Mouse (Mus musculus) CD4-positive helper T cell, adult 2 months (primary cell): ENCODE measurements at regions not wholly inside any gene's neighbourhood (a gene's known extent, or its start where the extent isn't known, plus 50 kb on each side); places are given as distances from the start of the nearest gene placed in this dataset.
A peak's percentile ranks its signal among the peaks of the same experiment; 100 is the strongest.
"Not testable (repeated sequence)": the region's sequence is repeated elsewhere in the genome, so short reads cannot be mapped to it uniquely, and the experiment has no call there.

Experiments
- DNase-seq: peaks from one replicate; pipeline ENCODE4 v3.0.0-alpha.2; 2012; ENCODE audit warnings: low read depth, missing footprints, low spot score

DNA sequence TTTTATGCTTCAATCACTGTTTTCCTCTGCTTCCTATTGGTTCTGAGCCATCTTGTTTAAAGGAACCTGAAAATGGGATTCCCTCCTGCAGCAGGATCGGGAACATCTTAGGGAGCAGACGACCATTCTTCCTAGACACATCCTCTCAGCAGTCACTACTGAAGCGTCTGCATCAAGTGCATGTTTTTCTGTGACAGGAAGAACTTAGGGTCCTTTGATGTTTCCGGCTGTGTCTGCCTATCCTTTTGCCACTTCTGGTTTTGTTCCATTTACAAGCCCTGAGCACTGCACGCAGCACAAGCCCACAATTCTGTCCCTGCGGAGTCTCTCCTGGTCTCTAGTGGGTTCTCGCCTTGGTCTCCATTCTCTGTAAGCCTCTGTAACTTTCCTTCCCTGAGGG lies 163.9 kb upstream of the Zfp637 start:
- peak; percentile 28 for DNase-seq

DNA sequence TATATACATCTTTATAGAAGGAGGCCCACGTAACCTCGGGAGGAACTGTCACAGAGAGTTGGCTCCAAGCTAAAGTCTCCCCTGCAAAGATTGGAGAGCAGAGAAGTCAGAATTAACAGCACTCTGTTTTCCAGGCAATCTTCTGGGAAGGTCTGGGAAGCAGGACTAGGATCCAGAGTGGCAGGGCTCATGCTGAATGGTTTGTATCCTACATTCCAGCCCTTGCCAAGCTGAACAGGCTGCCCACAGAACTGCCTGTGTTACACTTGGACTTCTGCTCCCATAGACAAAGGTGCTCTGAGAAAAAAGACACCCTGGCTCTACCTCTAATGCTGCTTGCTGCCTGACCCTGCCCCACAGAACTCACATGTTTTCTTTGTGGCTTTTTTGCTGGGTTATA lies 163.2 kb upstream of the Zfp637 start:
- no peak for DNase-seq

DNA sequence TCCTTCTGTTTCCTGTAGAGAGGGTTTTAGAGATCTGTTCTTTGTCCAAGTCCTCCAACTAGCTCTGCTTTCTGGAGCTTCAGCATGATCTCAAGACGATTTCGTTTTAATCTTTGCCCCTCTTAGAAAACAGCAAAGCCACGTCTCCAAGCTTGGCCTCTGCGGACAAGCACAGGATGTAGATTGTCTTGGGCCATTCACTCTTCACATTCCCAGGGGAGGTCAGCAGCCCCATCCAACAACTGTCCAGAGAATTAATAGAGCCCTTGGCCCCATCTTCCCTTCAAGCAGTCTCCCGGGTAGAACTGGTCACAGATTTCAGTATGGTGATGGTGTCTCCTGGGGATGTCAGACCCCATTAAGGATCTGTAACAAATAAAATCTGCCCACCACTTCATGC lies 162.7 kb upstream of the Zfp637 start:
- no peak for DNase-seq

DNA sequence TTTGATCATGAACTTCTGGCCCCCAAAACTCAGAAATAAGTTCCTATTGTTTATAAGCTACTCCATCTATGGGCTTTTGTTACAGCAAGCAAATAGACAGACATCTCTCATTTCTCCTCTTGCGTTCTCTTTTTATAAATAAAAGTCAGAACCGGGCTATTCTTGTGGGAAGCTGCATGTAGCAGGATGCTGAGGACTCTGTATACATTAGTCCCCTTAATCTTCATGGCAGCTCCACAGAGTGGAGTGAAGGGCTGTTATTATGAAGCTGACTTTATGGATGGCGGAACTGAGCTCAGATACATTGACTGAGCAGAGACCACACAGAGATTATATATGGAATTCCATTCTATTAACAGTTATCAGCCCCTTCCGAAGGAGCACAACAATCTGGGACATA lies 162.1 kb upstream of the Zfp637 start:
- DNase-seq, result no peak

DNA sequence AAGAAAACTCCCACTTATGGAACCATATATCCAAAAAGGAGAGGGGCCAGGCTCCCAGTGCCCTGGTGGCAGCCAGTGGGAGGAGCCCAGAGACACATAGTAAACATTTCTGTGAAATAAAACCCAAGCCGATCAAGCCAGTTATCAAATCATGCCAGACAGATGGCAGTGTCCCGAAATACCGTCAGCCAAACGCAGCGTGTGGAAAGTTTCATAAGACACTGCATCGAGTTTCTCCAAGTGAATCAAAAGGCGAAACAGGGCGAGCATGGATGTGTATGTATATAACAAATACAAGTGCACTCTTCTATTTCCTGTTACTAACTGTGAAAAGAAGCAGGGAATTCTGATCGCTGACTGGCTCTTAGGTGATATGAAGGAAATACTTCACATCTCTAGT lies 154.8 kb upstream of the Zfp637 start:
- no peak for DNase-seq

DNA sequence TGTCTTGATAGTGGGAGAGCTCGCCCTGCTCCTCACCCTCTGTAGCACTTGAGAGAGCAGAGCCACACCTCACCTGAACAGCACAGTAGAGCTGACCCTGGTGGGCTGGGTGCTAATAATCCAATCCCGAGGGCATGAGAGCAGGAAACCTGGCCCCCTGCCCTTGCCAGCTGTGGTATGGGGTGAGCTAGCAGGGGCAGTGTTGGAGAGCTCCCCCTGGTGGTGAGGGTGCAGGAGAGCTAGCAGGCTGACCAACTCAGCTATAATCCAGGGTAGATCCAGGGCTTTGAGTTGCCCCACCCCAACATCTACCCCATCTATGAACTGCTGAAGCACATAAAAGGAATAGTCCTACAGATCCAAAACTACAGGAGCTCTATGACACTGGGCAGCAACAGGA lies 153.9 kb upstream of the Zfp637 start:
- peak; percentile 14 for DNase-seq

DNA sequence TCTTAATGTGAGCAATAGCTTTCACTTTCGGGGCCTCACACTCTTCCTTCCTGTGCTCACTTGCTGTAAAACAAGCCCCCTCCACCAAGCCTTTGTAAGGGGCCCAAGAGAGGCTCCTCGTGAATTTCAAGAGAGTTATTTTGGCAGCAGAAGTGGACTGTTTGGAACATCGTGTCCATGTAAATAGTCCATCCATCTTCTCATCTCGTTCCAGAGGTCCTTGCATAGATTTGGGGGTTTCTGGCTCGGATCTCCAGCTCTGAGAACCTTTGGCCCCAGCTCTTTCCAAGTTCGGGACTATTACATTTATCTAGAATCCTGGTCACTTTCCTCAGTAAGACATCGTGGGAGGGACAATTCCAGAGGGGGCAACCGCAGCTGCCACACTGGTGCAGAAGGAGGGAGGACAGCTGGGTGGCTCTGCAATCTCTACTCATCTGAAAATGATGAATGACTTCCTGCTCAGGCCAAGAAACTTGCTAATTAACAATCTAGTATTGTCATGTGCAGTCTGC lies 152.3 kb upstream of the Zfp637 start:
- no peak for DNase-seq

DNA sequence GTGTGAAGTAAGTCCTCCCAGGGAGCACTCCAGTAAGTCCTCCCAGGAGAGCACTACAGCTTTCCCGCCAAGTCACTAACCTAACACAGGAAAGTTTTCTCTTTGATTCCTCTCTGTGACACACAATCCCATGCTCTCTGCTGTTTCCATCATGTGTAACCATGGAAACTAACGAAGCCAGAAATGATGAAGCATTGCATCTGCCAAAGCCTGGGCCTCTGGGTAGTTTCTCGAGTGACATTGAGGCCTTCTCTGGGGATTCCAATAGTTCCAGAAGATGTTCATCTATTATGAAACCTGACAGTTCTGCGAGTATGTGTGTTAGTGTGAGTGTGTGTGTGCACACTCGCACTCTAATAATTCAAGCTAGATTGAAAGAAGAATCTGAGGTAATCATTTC lies 140.7 kb upstream of the Zfp637 start:
- no peak for DNase-seq

DNA sequence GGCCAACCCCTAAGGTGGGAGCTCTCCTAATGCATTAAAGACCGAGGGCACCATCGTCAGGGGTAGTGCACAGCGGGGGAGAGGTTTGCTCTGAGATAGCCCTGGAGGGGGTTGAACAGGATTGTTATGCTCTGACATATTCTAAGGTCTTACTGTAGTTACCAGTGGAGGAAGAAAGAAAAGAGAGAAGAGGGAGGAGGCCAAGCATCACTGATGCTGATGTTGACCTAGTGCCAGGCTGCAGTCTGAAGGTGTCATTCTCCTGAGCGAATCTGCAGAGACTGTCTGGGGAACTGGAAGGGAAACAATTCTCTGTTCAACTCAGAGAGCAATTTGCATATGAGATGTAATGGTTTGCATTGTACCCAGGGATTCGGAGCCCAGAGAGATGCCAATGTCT lies 139.4 kb upstream of the Zfp637 start:
- no peak for DNase-seq

DNA sequence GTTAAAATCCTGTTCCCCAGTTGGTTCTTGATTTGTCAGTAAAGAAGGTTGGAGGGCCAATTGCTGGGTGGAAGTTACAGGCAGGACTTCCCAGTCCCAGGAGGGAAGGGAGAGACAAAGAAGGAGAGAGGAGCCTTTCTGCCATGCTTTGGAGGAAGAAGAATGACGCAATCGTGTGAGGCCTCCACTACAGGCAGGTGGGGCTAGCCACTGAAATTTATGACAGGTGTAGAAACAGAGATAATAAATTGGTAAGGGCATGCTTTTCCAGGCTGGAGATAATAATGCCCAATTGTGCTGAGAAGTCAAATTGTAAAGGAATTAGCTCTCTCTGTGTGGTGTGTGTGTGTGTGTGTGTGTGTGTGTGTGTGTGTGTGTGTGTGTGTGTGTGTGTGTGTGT lies 135.0 kb upstream of the Zfp637 start:
- no peak for DNase-seq

DNA sequence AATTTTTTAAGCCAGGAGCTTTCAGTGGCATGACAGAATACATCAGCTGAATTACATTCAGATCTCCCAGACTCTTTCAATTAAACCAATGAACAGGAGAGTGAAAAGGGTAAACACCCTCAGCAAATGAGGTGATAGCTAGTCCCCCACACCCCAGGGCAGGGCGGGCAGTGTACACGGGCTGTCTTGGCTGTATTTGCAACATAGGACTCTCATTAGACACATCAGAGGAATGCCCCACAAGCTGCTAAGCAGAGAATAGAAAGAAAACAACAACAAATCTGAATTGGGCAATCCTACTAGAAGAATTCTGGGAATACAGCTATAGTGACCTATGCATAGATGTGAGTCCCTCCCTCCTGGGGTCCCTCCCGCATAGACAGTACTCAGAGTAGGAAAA lies 131.8 kb upstream of the Zfp637 start:
- no peak for DNase-seq

DNA sequence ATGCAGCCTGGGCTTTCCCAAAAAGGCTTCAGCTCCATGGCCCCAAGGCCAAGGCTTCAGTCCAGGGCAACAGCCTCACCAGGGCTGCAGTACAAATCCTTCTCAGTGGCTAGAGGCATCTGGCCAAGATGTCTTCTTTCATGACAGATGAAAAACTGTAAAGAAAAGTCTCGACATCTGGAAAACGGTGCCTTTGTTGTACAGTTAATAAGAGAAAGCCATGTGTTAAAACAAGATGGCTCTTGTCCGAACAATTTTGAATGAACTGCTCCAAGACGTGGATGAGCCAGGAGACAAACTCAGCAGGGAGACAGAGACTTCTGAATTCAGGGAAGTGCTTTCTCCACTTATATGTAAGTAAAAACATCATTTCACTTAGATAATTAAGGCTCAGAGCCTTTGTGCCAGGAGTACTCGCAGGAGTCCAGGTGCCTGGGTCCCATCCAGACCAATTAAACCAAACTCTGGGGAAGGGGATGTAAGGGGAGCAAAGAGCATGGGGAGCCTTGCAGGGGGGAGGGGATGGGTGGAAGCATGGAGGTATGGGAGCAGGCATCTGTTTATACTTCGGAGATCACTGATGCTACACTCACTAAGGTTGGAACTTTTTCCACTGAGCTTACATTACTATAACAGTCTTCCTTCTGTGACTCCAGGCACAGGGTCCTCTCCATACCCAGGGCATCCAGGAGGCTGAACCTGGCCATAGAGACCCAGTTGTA lies 125.8 kb upstream of the Zfp637 start:
- DNase-seq, result no peak

DNA sequence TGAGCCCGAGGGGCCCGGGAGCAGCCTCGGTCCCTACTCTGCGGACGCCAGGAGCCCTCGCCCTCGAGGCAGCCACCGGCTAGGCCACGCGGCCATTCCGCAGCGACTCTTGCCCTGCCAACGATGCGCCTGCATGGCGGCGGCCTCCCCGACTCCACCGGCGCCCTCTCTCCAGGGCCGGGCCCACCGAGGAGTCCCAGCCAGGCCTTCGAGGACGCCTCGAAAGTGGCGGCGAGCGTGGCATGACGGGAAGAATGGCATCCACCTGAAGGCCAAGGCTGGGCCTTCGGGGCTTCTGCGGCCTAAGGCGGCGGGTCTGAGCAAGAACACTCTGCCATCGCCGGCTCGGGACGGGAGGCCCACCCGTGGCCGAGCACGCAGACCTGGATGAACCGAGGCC lies 124.6 kb upstream of the Zfp637 start:
- DNase-seq, result not testable (repeated sequence)

DNA sequence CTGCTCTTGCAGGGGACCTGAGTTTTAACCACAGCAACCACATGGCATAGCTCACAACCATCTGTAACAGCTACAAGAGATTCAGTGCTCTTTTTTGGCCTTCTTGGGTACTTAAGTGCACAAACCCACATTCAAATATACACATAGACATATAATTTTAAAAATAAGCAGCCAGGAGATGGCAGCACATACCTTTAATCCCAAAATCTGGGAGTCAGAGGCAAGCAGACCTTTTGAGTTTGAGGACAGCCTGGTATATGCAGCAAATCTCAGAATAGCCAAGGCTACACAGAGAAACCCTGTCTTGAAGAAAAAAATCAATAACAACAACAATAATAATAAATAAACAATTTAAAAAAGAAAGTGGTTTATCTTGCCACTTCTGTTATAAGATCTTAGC lies 88.6 kb upstream of the Zfp637 start:
- DNase-seq, result not testable (repeated sequence)

DNA sequence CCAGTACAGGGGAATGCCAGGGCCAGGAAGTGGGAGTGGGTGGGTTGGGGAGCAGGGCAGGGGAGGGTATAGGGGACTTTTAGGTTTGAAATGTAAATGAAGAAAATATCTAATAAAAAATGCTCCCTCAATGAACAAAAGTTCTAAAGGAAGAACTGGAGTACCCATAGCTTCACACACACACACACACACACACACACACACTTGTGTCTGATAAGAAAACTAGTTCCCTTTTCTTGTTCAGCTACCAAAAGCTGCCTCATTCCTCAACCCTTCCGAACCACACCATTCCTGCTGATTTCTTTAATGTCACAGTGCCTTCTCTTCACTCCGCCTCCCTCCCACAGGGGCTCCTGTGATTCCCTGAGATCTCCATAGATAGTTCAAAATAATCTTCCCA lies 85.3 kb upstream of the Zfp637 start:
- DNase-seq, result not testable (repeated sequence)

DNA sequence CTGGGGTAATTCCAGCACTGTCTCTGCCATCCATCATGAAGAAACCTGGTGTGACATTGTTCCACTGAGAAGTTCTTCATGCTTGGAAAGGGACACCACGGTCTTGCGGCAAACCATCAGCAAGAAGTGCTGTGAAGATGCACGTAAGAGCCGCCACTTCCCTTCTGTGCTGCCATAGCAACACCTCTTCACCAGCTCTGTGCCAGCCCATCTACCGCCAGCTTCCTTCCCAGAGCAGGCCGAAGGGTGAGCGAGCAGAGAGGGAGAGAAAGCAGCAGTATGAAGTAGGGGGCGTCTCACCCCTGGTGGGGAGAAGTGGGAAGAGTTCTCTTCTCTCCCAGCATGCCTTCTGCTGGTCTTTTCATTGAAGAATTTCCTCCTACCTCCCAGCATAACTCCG lies 84.8 kb upstream of the Zfp637 start:
- no peak for DNase-seq

DNA sequence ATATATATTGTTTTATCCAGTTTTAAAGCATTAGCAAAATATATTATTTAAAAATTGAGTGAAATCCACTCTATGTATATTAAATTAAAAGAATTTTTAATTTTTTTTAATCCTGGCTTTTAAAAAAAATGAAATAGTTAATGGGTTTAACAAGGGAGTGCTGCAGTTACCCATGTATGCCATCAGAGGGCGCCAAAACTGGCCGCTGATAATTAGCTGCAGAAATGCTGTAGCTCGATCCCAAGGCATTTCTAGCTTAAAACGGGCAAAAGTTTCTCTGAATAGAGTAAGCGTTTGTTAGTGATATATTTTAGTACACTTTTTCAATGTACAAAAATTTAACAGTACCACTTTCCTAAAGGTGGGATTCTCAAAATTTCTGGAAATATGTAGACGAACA lies 82.5 kb upstream of the Zfp637 start:
- peak; percentile 29 for DNase-seq

DNA sequence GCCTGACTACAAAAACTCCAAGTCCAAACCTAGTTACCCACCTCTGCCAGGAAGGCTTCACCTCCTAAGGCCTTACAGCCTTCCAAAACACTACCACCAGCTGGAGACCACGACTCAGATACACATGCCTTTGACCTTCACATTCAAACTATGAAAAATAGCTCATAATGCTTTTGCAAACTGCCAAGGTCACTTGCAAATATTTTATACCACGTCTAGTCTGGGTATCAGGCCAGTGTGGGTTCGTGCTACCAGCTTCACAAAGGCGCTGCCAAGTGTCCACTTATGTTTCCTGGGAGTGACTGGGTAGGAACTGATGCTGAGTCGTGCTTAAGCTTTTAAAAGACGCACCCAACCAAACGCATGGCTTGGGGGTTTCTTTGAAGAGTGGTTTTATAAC lies 69.5 kb upstream of the Zfp637 start:
- DNase-seq, result no peak

DNA sequence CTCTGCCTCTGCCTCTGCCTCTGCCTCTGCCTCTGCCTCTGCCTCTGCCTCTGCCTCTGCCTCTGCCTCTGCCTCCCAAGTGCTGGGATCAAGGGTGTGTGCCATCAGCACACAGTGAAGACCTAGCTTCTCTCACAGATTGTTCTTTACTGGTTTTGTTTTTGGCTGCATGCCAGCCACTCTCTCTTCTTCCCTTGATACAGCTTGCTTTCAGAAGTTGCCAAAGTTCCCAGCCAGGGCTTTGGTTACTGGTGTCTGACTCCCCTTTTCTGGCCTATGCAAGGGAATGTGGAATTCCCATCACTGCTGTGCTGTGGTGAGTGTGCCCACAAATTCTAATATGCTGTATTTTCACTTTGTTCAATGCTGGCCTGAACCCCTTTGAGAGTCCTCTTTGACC lies 68.6 kb upstream of the Zfp637 start:
- no peak for DNase-seq

DNA sequence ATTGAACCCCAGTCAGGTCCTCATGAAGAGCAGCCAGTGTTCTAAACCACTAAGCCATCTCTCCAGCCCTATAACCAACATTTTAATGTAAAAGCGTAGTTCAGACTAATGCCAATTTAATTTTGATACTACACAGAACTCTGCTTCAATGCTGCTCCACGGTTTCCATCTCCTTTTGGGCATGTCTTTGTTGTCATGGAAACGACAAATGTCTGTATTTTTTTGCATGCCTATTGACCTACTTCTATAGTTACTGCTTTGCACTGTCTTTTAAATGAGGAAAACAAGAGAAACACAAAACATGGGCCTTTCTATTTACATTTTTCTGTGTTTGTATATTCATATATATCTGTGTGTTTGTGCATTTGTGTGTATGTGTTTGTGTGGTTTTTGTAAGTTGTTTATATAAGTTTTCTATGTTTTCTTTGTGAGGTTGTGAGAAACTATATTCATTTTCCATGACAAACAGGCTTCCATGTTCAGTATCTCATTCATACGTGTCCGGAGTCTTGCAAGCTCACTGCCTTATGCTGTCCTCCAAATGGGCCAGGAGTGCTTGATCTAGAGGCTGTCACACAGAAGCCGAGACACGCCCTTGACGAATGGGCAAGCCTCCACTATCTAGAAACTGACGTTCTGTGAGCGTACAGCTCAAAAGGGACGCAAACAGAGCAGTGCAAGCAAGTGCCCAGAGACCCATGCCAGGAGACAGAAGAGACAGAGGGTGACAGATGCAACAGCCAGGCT lies 65.5 kb upstream of the Zfp637 start:
- no peak for DNase-seq

DNA sequence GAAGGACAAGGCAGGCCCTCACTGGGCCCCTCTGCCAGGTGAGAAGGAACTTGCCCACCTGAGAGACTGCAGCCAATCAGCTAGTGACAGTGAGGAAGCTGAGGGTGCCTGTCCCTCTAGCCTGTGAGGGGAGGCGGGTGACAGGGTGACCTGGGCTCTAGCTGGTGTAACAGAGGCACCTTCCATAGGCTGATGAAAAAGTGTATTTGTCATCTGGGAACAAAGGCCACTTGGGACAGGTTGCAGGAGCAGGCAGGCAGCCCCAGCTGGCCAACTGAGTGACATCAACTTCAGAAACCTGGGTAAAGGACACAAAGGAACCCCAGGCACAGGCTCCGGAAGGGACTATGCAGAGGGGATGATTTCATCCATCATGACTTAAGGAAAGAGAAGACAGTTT lies 63.0 kb upstream of the Zfp637 start:
- DNase-seq, result no peak

DNA sequence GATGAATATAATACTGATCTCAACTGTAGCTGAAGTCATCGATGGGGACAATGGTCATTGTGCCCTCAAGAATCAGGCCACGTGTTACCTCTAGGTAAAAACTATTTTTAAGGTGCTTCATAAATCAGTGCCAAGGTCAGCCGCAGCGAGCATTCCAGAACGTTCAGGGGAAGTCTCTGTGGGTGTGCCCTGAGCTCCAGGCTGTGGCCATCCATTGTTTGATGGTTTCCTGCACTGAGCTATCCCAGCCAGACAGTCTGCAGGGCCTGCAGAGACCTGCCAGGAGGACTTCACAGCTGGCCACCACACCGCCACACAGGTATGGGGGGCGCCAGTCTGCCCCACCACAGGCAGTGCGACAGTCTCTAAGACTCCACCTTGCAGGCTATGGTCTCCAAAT lies 62.5 kb upstream of the Zfp637 start:
- no peak for DNase-seq

DNA sequence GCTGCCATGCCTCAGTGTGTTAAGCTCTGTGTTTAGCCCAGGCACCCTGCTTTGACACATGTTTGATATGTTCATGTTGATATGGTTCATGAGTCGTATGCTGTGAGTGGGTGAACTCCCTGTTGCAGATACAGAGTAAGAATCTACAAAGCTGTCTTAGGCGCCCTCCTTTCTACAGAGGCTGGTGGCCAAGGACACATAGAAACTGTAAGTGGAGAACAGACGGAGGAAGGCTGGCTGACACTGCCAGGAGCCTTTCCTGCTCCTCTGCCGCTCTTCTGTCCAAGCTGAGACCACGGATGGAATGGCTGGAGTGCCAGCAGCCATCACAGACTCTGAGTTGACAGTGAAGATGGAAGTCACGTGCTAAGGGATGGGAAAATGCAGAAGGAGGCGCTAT lies 62.0 kb upstream of the Zfp637 start:
- no peak for DNase-seq
